Mouse (Mus musculus): ENCODE measurements around the gene Lilra6. TPM values are rescaled to one million over a fixed set of nuclear protein-coding genes. Genes with fewer than 3 reads are reported as not detected.

Lilra6 gene
- polyA plus RNA-seq, 1 experiment from 2014 or later, result not detected

Other genes starting within 250 kb of the Lilra6 start
- gene Leng1, start 249.7 kb downstream of the Lilra6 start, polyA plus RNA-seq (2016; fragmentation: Nextera tagmentation; extraction: Ambion mirVana), result 13.2 and 15.2 TPM in 2 replicates
- gene Tmc4, start 237.9 kb downstream of the Lilra6 start, polyA plus RNA-seq (2016; fragmentation: Nextera tagmentation; extraction: Ambion mirVana), result 4.2 and 5.0 TPM in 2 replicates
- gene Tsen34, start 222.6 kb downstream of the Lilra6 start, polyA plus RNA-seq (2016; fragmentation: Nextera tagmentation; extraction: Ambion mirVana), result 328 and 357 TPM in 2 replicates
- 39.0 and 46.5 TPM in 2 replicates for gene Mboat7, start 222.0 kb downstream of the Lilra6 start, polyA plus RNA-seq (2016; fragmentation: Nextera tagmentation; extraction: Ambion mirVana)
- 1,366 and 1,587 TPM in 2 replicates for gene Rps9, start 211.5 kb downstream of the Lilra6 start, polyA plus RNA-seq (2016; fragmentation: Nextera tagmentation; extraction: Ambion mirVana)
- gene Pirb, start 195.1 kb downstream of the Lilra6 start, polyA plus RNA-seq (2016; fragmentation: Nextera tagmentation; extraction: Ambion mirVana), result 0.08 and 0.13 TPM in 2 replicates
- gene Gm15448, start 89.8 kb downstream of the Lilra6 start, polyA plus RNA-seq (2016; fragmentation: Nextera tagmentation; extraction: Ambion mirVana), result not detected in 2 replicates
- gene Pira2, start 70.5 kb downstream of the Lilra6 start, polyA plus RNA-seq (2016; fragmentation: Nextera tagmentation; extraction: Ambion mirVana), result not detected in 2 replicates
- not detected in 2 replicates for gene Gm14548, start 17.4 kb downstream of the Lilra6 start, polyA plus RNA-seq (2016; fragmentation: Nextera tagmentation; extraction: Ambion mirVana)
- gene Lair1, start 147.7 kb upstream of the Lilra6 start, polyA plus RNA-seq (2016; fragmentation: Nextera tagmentation; extraction: Ambion mirVana), result 0.13 and 0.19 TPM in 2 replicates
- 0.79 and 1.2 TPM in 2 replicates for gene Ttyh1, start 203.9 kb upstream of the Lilra6 start, polyA plus RNA-seq (2016; fragmentation: Nextera tagmentation; extraction: Ambion mirVana)
- 61.7 and 75.9 TPM in 2 replicates for gene Leng8, start 221.5 kb upstream of the Lilra6 start, polyA plus RNA-seq (2016; fragmentation: Nextera tagmentation; extraction: Ambion mirVana)
- 1.2 and 2.0 TPM in 2 replicates for gene Leng9, start 234.9 kb upstream of the Lilra6 start, polyA plus RNA-seq (2016; fragmentation: Nextera tagmentation; extraction: Ambion mirVana)
- gene Cdc42ep5, start 249.4 kb upstream of the Lilra6 start, polyA plus RNA-seq (2016; fragmentation: Nextera tagmentation; extraction: Ambion mirVana), result 23.5 and 32.3 TPM in 2 replicates

Data from limb, embryonic 10.5 days (tissue).